Mouse (Mus musculus): Measurements from ENCODE around the gene Zfp37. TPM values are rescaled to one million over a fixed set of nuclear protein-coding genes. Genes with fewer than 3 reads are reported as not detected.
"Not testable (repeated sequence)": the region's sequence is repeated elsewhere in the genome, so short reads cannot be mapped to it uniquely, and the experiment has no call there.

The Zfp37 gene
- 21.7 and 26.3 TPM in 2 replicates for polyA plus RNA-seq (2016; fragmentation: Nextera tagmentation; extraction: Ambion mirVana)

- WGBS, result 73% methylated on average over 13 of the region's 13 CpGs
- Histone ChIP-seq H3K27me3 (replicated peaks) (no peaks in the 10 kb centered on the region), H3K4me3 (no peak within 1 kb of the TSS), H3K4me2 (replicated peaks) (no peak within 1 kb of the TSS), H3K9me3 (no peaks in the 10 kb centered on the region), H3K9ac (no peak within 1 kb of the TSS), H3K4me1 (no peaks in the 10 kb centered on the region), H3K27ac (no peak within 1 kb of the TSS), H3K36me3 (no peaks in the 10 kb centered on the region)
- no peak for ATAC-seq (ENCODE audit: low FRiP score, low read depth)
These were observed at the start of gene Zfp37 for GRCm38 (mm10) chr4:62230769-62231168. Gene Zfp37, minus strand, starts transcription at chr4:62231047.

GRCm38 (mm10) chr4:62278081-62278480 lies 47.2 kb upstream of the Zfp37 start:
- Histone ChIP-seq H3K4me3 (no peak overlapping the region), H3K27ac (no peak overlapping the region), H3K9ac (no peak overlapping the region), H3K4me1 (0 out of 2 replicates have a peak, but pooled peaks cover 8% of the 10 kb centered on the region), H3K36me3 (no peaks in the 10 kb centered on the region), H3K4me2 (replicated peaks) (no peak overlapping the region), H3K27me3 (replicated peaks) (no peaks in the 10 kb centered on the region), H3K9me3 (no peaks in the 10 kb centered on the region)
- no peak for ATAC-seq (ENCODE audit: low FRiP score, low read depth)
- 48% methylated on average over 4 of the region's 4 CpGs for WGBS

DNA sequence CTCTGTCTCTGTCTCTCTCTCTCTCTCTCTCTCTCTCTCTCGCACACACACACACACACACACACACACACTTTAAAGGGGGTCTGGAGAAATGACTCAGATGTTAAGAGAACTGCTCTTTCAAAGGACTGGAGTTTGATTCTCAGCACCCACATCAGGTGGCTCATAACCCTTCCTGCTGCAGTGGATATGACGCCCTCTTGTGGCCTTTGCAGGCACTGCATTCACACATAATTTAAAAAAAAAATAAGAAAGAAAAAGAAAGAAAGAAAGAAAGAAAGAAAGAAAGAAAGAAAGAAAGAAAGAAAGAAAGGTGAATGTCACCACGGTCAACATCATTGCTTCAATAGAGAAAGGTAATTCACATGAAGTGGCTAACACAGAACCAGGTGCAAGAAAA lies 46.4 kb upstream of the Zfp37 start:
- no peak overlapping the region for H3K9ac ChIP-seq
- no peaks in the 10 kb centered on the region for H3K9me3 ChIP-seq
- no peaks in the 10 kb centered on the region for H3K27me3 ChIP-seq (replicated peaks)
- WGBS, result 68% methylated on average over 3 of the region's 3 CpGs
- no peak overlapping the region for H3K4me3 ChIP-seq
- no peak overlapping the region for H3K27ac ChIP-seq
- no peaks in the 10 kb centered on the region for H3K36me3 ChIP-seq
- H3K4me2 ChIP-seq (replicated peaks), result no peak overlapping the region
- H3K4me1 ChIP-seq, result 0 out of 2 replicates have a peak, but pooled peaks cover 8% of the 10 kb centered on the region
- no peak for ATAC-seq (ENCODE audit: low FRiP score, low read depth)

DNA sequence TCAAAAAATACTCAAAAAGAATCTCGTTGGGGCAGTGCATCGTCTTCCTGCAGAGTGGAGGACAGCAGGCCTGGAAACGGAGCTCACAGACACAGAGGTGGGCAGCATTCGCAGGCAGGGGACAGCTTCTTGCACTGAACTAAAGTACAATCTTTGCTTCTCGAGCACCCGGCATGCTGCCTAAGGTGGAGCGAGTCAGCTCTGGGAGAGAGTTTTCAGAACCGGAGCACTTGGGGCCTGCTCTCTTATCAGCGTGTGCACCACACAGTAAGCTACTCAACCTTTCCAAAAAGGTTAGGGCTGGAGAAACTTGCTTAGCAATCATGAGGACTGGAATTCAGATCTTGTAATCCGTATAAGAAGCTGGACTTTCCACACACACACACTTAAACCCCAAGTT lies 45.8 kb upstream of the Zfp37 start:
- H3K9ac ChIP-seq, result no peak overlapping the region
- H3K27ac ChIP-seq, result no peak overlapping the region
- H3K4me3 ChIP-seq, result no peak overlapping the region
- ATAC-seq (ENCODE audit: low FRiP score, low read depth), result no peak
- H3K4me1 ChIP-seq, result 0 out of 2 replicates have a peak, but pooled peaks cover 8% of the 10 kb centered on the region
- no peaks in the 10 kb centered on the region for H3K36me3 ChIP-seq
- WGBS, result 92% methylated on average over 10 of the region's 10 CpGs
- no peak overlapping the region for H3K4me2 ChIP-seq (replicated peaks)
- no peaks in the 10 kb centered on the region for H3K27me3 ChIP-seq (replicated peaks)
- no peaks in the 10 kb centered on the region for H3K9me3 ChIP-seq

DNA sequence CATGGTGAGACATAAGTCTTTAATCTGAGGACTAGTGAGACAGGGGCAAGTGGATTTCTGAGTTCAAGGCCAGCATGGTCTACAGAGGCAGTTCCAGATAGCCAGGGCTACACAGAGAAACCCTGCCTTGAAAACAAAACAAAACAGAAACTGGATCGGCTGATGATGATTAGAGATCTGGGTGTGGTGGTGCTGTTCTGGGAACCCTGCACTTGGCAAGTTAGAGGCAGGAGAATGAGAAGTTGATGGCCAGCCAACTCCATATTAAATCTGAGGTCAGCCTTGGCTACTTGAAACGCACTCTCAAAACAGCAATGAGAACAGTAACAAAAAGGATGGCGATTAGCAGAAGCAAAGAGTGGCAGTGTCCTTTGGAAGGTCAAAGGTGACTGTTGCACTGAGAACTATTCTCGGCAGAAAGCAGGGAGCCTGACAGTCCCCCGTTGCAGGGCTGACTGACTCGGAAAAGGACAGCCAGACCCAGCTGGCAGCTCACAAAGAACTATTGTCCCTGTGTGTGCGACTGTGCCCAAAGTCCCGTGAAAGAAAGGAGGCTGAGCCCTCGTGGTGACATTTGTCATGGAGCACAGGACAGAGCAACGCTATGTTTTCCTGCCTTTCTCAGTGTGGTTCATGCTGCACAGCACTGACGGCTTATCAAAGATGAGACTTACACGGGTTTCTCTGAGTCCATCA lies 44.1 kb upstream of the Zfp37 start:
- no peak overlapping the region for H3K27ac ChIP-seq
- H3K9ac ChIP-seq, result no peak overlapping the region
- 0 out of 2 replicates have a peak, but pooled peaks cover 8% of the 10 kb centered on the region for H3K4me1 ChIP-seq
- no peak overlapping the region; the same call in 1 of the 2 replicates for H3K4me3 ChIP-seq
- no peaks in the 10 kb centered on the region for H3K9me3 ChIP-seq
- WGBS, result 12% methylated on average over 12 of the region's 12 CpGs
- no peaks in the 10 kb centered on the region for H3K36me3 ChIP-seq
- H3K27me3 ChIP-seq (replicated peaks), result no peaks in the 10 kb centered on the region
- H3K4me2 ChIP-seq (replicated peaks), result peak overlapping the region; percentile 27
- ATAC-seq (ENCODE audit: low FRiP score, low read depth), result peak; percentile 93

DNA sequence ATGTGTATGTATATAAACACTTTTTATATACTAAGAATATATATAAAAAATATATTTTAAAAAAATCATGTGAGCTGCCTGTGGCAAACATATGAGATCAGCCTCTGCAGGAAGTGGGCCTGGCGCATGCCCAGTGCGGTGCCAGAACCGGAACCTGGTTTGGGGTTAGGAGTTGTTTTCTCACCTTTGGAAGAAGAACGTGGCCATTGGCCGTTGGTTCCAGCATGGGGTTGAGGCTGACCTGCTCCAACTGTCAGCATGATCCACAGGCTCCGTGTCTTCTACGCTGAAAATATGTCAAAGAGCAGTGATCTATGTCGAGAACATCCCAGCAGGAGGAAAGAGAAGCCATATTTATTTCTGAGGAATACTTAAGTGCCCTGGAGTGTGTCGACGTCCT lies 43.1 kb upstream of the Zfp37 start:
- Histone ChIP-seq H3K9me3 (no peaks in the 10 kb centered on the region), H3K4me2 (replicated peaks) (no peak overlapping the region), H3K4me1 (0 out of 2 replicates have a peak, but pooled peaks cover 8% of the 10 kb centered on the region), H3K4me3 (no peak overlapping the region), H3K9ac (no peak overlapping the region), H3K36me3 (no peaks in the 10 kb centered on the region), H3K27ac (no peak overlapping the region), H3K27me3 (replicated peaks) (no peaks in the 10 kb centered on the region)
- 85% methylated on average over 10 of the region's 10 CpGs for WGBS
- no peak for ATAC-seq (ENCODE audit: low FRiP score, low read depth)

GRCm38 (mm10) chr4:62272696-62273095 lies 41.8 kb upstream of the Zfp37 start:
- Histone ChIP-seq H3K9ac (no peak overlapping the region), H3K9me3 (no peaks in the 10 kb centered on the region), H3K36me3 (no peaks in the 10 kb centered on the region), H3K4me2 (replicated peaks) (no peak overlapping the region), H3K27ac (no peak overlapping the region), H3K4me3 (no peak overlapping the region), H3K4me1 (0 out of 2 replicates have a peak, but pooled peaks cover 8% of the 10 kb centered on the region), H3K27me3 (replicated peaks) (no peaks in the 10 kb centered on the region)
- no peak for ATAC-seq (ENCODE audit: low FRiP score, low read depth)
- WGBS, result 91% methylated on average over 10 of the region's 10 CpGs

- Histone ChIP-seq H3K27ac (no peak overlapping the region), H3K36me3 (no peaks in the 10 kb centered on the region), H3K27me3 (replicated peaks) (no peaks in the 10 kb centered on the region), H3K9me3 (no peaks in the 10 kb centered on the region), H3K4me1 (no peaks in the 10 kb centered on the region), H3K9ac (no peak overlapping the region), H3K4me2 (replicated peaks) (no peak overlapping the region), H3K4me3 (no peak overlapping the region)
- WGBS, result 84% methylated on average over 10 of the region's 10 CpGs
- no peak for ATAC-seq (ENCODE audit: low FRiP score, low read depth)
These were observed 36.3 kb upstream of the Zfp37 start for GRCm38 (mm10) chr4:62267101-62267500.

DNA sequence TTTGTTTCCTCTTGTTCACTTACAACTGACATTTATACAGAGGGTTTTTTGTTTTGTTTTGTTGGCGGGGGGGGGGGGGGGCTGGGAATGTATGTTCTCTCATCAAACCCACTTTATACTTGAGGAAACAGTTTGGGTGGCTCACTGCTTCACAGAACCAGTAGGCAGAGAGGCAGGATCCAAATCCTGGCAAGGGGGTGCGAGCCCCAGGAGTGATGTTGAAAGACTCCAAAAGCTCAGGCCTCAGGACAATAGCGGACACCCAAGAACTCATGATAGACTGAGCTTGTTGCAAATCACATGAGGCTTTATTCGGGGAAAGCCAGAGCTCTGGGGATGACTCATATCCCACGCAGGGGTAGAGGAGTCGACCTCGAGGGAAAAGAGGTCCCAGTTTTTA lies 35.2 kb upstream of the Zfp37 start:
- H3K9me3 ChIP-seq; H3K27ac ChIP-seq; H3K27me3 ChIP-seq (replicated peaks); H3K36me3 ChIP-seq; H3K4me2 ChIP-seq (replicated peaks); H3K9ac ChIP-seq; H3K4me3 ChIP-seq; ATAC-seq (ENCODE audit: low FRiP score, low read depth); H3K4me1 ChIP-seq: not testable (repeated sequence)
- WGBS, result 77% methylated on average over 7 of the region's 7 CpGs

- Histone ChIP-seq H3K9me3 (no peaks in the 10 kb centered on the region), H3K27me3 (replicated peaks) (no peaks in the 10 kb centered on the region), H3K9ac (no peak overlapping the region), H3K4me2 (replicated peaks) (no peak overlapping the region), H3K36me3 (no peaks in the 10 kb centered on the region), H3K4me3 (no peak overlapping the region), H3K4me1 (no peaks in the 10 kb centered on the region), H3K27ac (no peak overlapping the region)
- whole genome bisulfite sequencing, result 62% methylated on average over 10 of the region's 10 CpGs
- ATAC-seq (ENCODE audit: low FRiP score, low read depth), result no peak
These were observed 34.4 kb upstream of the Zfp37 start for GRCm38 (mm10) chr4:62265154-62265836.

GRCm38 (mm10) chr4:62263133-62263844 lies 32.4 kb upstream of the Zfp37 start:
- 44% methylated on average over 7 of the region's 7 CpGs for WGBS
- no peak overlapping the region for H3K27ac ChIP-seq
- no peaks in the 10 kb centered on the region for H3K27me3 ChIP-seq (replicated peaks)
- H3K9ac ChIP-seq, result no peak overlapping the region
- H3K4me1 ChIP-seq, result no peaks in the 10 kb centered on the region
- no peaks in the 10 kb centered on the region for H3K9me3 ChIP-seq
- H3K4me2 ChIP-seq (replicated peaks), result no peak overlapping the region
- no peaks in the 10 kb centered on the region for H3K36me3 ChIP-seq
- peak; percentile 44; the same call in 1 of the 2 replicates for ATAC-seq (ENCODE audit: low FRiP score, low read depth)
- no peak overlapping the region for H3K4me3 ChIP-seq

DNA sequence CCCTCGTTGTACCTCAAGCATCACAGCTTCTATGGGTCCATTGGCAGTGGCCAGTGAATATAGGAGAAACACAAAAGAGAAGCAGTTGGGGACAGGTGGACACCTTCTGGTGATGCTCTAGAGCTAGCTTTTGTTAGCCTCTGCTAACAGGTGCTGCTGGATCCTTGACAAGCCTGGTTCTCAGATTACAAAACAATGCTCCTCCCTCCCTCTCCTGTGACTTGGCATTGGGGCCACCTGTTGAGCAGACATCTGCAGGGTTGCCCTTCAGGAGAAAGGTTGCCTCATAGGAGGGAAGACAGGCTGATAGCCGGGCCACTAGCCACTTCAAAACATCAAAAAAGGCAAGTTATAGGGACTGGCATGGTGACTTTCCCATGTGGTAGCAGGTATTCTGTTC lies 31.4 kb upstream of the Zfp37 start, which contains the start of gene Slc31a2:
TSS of gene Slc31a2 (plus strand) at position 287 of the 400 bp plus-strand sequence.
- 42% methylated on average over 2 of the region's 2 CpGs for WGBS
- H3K27me3 ChIP-seq (replicated peaks), result no peaks in the 10 kb centered on the region
- no peaks in the 10 kb centered on the region for H3K36me3 ChIP-seq
- H3K27ac ChIP-seq, result no peak within 1 kb of the TSS
- no peak for ATAC-seq (ENCODE audit: low FRiP score, low read depth)
- H3K9me3 ChIP-seq, result no peaks in the 10 kb centered on the region
- no peak within 1 kb of the TSS for H3K9ac ChIP-seq
- H3K4me1 ChIP-seq, result no peaks in the 10 kb centered on the region
- no peak within 1 kb of the TSS for H3K4me3 ChIP-seq
- no peak within 1 kb of the TSS for H3K4me2 ChIP-seq (replicated peaks)
